Mouse (Mus musculus): Measurements from ENCODE around the gene Fgfr2. TPM values are rescaled to one million over a fixed set of nuclear protein-coding genes. Genes with fewer than 3 reads are reported as not detected.
A peak's percentile ranks its signal among the peaks of the same experiment; 100 is the strongest.

Gene Fgfr2
- polyA plus RNA-seq, 1 experiment from 2014 or later: 110 TPM

DNA sequence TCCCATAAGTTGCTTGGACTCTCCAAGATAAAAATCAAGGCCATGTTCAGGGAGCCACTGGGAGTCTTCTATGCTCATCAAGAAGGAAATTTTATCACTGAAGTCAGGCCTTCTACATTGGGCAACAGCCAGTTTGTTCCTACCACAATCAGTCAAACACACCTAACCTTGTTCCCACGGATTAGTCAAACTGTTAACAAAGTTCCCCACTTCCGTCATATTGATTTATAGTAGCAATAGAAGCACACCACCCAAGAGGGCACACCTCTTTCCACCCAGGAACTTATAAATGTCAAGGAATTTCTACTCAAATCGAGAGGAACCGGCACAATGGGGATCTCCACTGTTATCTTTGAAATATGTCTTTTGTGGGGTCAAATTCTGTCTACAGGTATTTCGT is 2091.4 kb downstream of the Fgfr2 start, which contains the start of gene Dmbt1:
Gene Dmbt1, plus strand, starts transcription at position 299 of the 400 bp plus-strand sequence.
- Histone ChIP-seq H3K9ac (replicated peaks; ENCODE audit: low read depth) (no peak within 1 kb of the TSS), H3K9me3 (ENCODE audit: low read length) (no peaks in the 10 kb centered on the region), H3K27me3 (replicated peaks; ENCODE audit: insufficient read depth, low read length) (no peaks in the 10 kb centered on the region), H3K4me2 (replicated peaks; ENCODE audit: low read depth, low read length) (no peak within 1 kb of the TSS), H3K4me1 (ENCODE audit: insufficient read depth, low read depth, low read length) (no peaks in the 10 kb centered on the region), H3K27ac (ENCODE audit: low read length) (no peak within 1 kb of the TSS), H3K4me3 (ENCODE audit: low read depth, low read length) (no peak within 1 kb of the TSS), H3K36me3 (ENCODE audit: insufficient read depth, low read length) (no peaks in the 10 kb centered on the region)
- ATAC-seq (no peak), DNase-seq (ENCODE audit: low spot score) (no peak)
- TF ChIP-seq CTCF (IDR thresholded peaks at IDR 0.05): no peak
- TF ChIP-seq EP300 (IDR thresholded peaks at IDR 0.05): no peak
- WGBS: 54% methylated on average over 5 of the region's 5 CpGs

DNA sequence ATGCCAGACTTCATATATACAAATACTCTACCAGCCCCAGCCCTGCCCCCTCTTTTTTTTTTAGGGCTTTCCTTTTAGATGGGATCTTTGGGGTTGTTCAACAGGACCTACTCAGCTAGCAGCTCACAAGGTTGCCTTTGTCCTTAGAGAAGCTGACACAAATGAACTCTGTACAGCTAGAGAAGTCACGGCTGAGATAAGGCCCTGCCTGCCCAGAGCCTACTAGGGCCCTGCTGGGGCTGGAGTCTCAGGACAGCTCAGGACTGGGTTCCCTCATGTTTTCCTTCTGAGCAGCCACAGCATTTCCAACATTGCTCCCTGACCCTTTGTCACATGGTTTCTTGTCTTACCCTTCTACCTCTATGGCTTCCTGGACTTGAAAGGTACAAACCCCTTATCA is 2095.6 kb downstream of the Fgfr2 start:
- Histone ChIP-seq H3K4me1 (ENCODE audit: insufficient read depth, low read depth, low read length) (no peaks in the 10 kb centered on the region), H3K27ac (ENCODE audit: low read length) (no peak overlapping the region), H3K9me3 (ENCODE audit: low read length) (no peaks in the 10 kb centered on the region), H3K36me3 (ENCODE audit: insufficient read depth, low read length) (no peaks in the 10 kb centered on the region), H3K4me3 (ENCODE audit: low read depth, low read length) (no peak overlapping the region), H3K9ac (replicated peaks; ENCODE audit: low read depth) (no peak overlapping the region), H3K4me2 (replicated peaks; ENCODE audit: low read depth, low read length) (no peak overlapping the region), H3K27me3 (replicated peaks; ENCODE audit: insufficient read depth, low read length) (no peaks in the 10 kb centered on the region)
- 71% methylated on average over 1 of the region's 1 CpGs for WGBS
- ATAC-seq (no peak), DNase-seq (ENCODE audit: low spot score) (no peak)
- no peak for TF ChIP-seq EP300 (IDR thresholded peaks at IDR 0.05)
- no peak for TF ChIP-seq CTCF (IDR thresholded peaks at IDR 0.05)

GRCm38 (mm10) chr7:131024807-131025206 is 2098.3 kb downstream of the Fgfr2 start:
- H3K4me2 ChIP-seq (replicated peaks; ENCODE audit: low read depth, low read length): no peak overlapping the region
- DNase-seq (ENCODE audit: low spot score): no peak
- H3K9me3 ChIP-seq (ENCODE audit: low read length): no peaks in the 10 kb centered on the region
- no peak for ATAC-seq
- no peak overlapping the region for H3K4me3 ChIP-seq (ENCODE audit: low read depth, low read length)
- TF ChIP-seq CTCF (IDR thresholded peaks at IDR 0.05) (no peak), EP300 (IDR thresholded peaks at IDR 0.05) (no peak)
- WGBS: 0% methylated on average over 1 of the region's 1 CpGs
- H3K27ac ChIP-seq (ENCODE audit: low read length): no peak overlapping the region
- no peaks in the 10 kb centered on the region for H3K27me3 ChIP-seq (replicated peaks; ENCODE audit: insufficient read depth, low read length)
- no peaks in the 10 kb centered on the region for H3K4me1 ChIP-seq (ENCODE audit: insufficient read depth, low read depth, low read length)
- H3K36me3 ChIP-seq (ENCODE audit: insufficient read depth, low read length): no peaks in the 10 kb centered on the region
- no peak overlapping the region for H3K9ac ChIP-seq (replicated peaks; ENCODE audit: low read depth)

GRCm38 (mm10) chr7:131019181-131019580 is 2104.0 kb downstream of the Fgfr2 start:
- Histone ChIP-seq H3K9ac (replicated peaks; ENCODE audit: low read depth) (no peak overlapping the region), H3K27ac (ENCODE audit: low read length) (no peak overlapping the region), H3K27me3 (replicated peaks; ENCODE audit: insufficient read depth, low read length) (no peaks in the 10 kb centered on the region), H3K4me1 (ENCODE audit: insufficient read depth, low read depth, low read length) (no peaks in the 10 kb centered on the region), H3K9me3 (ENCODE audit: low read length) (no peaks in the 10 kb centered on the region), H3K4me3 (ENCODE audit: low read depth, low read length) (no peak overlapping the region), H3K36me3 (ENCODE audit: insufficient read depth, low read length) (no peaks in the 10 kb centered on the region), H3K4me2 (replicated peaks; ENCODE audit: low read depth, low read length) (no peak overlapping the region)
- TF ChIP-seq CTCF (IDR thresholded peaks at IDR 0.05): no peak
- TF ChIP-seq EP300 (IDR thresholded peaks at IDR 0.05): no peak
- ATAC-seq (no peak), DNase-seq (ENCODE audit: low spot score) (no peak)
- WGBS: 78% methylated on average over 2 of the region's 2 CpGs

GRCm38 (mm10) chr7:131011901-131012300 is 2111.2 kb downstream of the Fgfr2 start:
- DNase-seq (ENCODE audit: low spot score) (peak; percentile 86), ATAC-seq (peak; percentile 90)
- Histone ChIP-seq H3K36me3 (ENCODE audit: insufficient read depth, low read length) (no peaks in the 10 kb centered on the region), H3K4me2 (replicated peaks; ENCODE audit: low read depth, low read length) (no peak overlapping the region), H3K27ac (ENCODE audit: low read length) (peak overlapping the region; percentile 61), H3K27me3 (replicated peaks; ENCODE audit: insufficient read depth, low read length) (no peaks in the 10 kb centered on the region), H3K9ac (replicated peaks; ENCODE audit: low read depth) (no peak overlapping the region), H3K4me3 (ENCODE audit: low read depth, low read length) (no peak overlapping the region), H3K4me1 (ENCODE audit: insufficient read depth, low read depth, low read length) (no peaks in the 10 kb centered on the region), H3K9me3 (ENCODE audit: low read length) (no peaks in the 10 kb centered on the region)
- no peak for TF ChIP-seq CTCF (IDR thresholded peaks at IDR 0.05)
- peak; percentile 98 for TF ChIP-seq EP300 (IDR thresholded peaks at IDR 0.05)
- WGBS: 24% methylated on average over 1 of the region's 1 CpGs

- Histone ChIP-seq H3K4me2 (replicated peaks; ENCODE audit: low read depth, low read length) (no peak overlapping the region), H3K36me3 (ENCODE audit: insufficient read depth, low read length) (no peaks in the 10 kb centered on the region), H3K9ac (replicated peaks; ENCODE audit: low read depth) (no peak overlapping the region), H3K4me3 (ENCODE audit: low read depth, low read length) (no peak overlapping the region), H3K27ac (ENCODE audit: low read length) (no peak overlapping the region), H3K27me3 (replicated peaks; ENCODE audit: insufficient read depth, low read length) (no peaks in the 10 kb centered on the region), H3K9me3 (ENCODE audit: low read length) (0 out of 2 replicates have a peak, but pooled peaks cover 5% of the 10 kb centered on the region), H3K4me1 (ENCODE audit: insufficient read depth, low read depth, low read length) (no peaks in the 10 kb centered on the region)
- ATAC-seq (no peak), DNase-seq (ENCODE audit: low spot score) (no peak)
- WGBS: 71% methylated on average over 5 of the region's 5 CpGs
- no peak for TF ChIP-seq EP300 (IDR thresholded peaks at IDR 0.05)
These were observed 2114.0 kb downstream of the Fgfr2 start for GRCm38 (mm10) chr7:131009178-131009577.

DNA sequence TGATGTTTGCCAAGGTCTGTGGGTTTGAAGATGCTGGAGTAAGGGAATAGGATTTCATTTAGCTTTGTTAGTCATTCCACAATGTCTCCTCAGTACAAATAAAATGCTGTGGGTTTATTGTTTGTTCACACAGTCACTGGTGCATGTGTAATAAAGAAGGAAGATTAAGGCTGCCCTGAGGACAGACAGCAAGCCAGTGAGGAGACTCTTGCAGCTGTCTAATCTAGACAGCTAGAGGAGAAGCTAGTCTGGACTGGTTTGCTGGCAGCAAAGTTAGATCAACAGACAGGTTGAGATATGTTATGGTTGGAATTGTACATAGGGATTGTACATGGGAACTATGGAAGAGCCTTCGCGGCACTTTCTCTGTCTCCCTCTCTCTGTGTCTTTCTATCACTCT is 2115.9 kb downstream of the Fgfr2 start:
- Histone ChIP-seq H3K4me1 (ENCODE audit: insufficient read depth, low read depth, low read length) (no peaks in the 10 kb centered on the region), H3K9me3 (ENCODE audit: low read length) (0 out of 2 replicates have a peak, but pooled peaks cover 5% of the 10 kb centered on the region), H3K4me2 (replicated peaks; ENCODE audit: low read depth, low read length) (no peak overlapping the region), H3K4me3 (ENCODE audit: low read depth, low read length) (no peak overlapping the region), H3K9ac (replicated peaks; ENCODE audit: low read depth) (no peak overlapping the region), H3K36me3 (ENCODE audit: insufficient read depth, low read length) (no peaks in the 10 kb centered on the region), H3K27ac (ENCODE audit: low read length) (no peak overlapping the region), H3K27me3 (replicated peaks; ENCODE audit: insufficient read depth, low read length) (no peaks in the 10 kb centered on the region)
- 93% methylated on average over 2 of the region's 2 CpGs for WGBS
- DNase-seq (ENCODE audit: low spot score) (no peak), ATAC-seq (no peak)
- TF ChIP-seq EP300 (IDR thresholded peaks at IDR 0.05): no peak
- no peak for TF ChIP-seq CTCF (IDR thresholded peaks at IDR 0.05)
